Mouse (Mus musculus): Measurements from ENCODE around the gene Fry. TPM values are rescaled to one million over a fixed set of nuclear protein-coding genes. Genes with fewer than 3 reads are reported as not detected.

The Fry gene
- polyA plus RNA-seq, 1 experiment from 2014 or later, result 7.1 TPM

DNA sequence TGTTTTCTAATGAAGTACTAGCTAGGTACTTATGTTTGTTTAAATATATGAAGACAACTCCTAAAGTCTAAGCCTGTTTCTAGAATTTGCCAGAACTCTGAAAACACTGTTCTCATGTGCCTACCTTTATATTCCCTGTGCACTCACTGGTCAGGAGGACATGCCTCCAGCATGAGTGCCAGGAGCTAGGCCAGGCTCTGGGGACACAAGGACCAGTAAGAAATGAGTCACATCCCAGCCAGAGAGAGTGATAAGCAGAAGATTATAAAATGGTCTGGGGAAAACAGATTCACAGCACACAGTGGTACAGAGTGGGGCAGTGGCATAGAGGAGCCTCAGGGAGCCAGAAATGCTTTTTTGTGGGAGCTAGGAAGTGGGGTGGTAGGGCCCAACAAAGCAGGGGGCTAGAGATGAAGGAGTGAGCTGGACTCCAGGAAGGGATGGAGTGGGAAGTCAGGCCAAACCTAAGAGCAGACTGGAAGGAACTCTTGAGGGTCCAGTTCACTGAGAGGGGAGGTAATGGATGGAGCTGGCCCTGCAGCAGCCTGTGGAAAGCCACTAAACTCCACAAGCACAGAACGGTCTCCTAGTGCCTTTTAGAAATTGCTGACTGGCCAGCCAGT, 62.7 kb downstream of the Fry start:
- H3K9me3 ChIP-seq, result no peaks in the 10 kb centered on the region
- no peak for ATAC-seq
- no peaks in the 10 kb centered on the region for H3K27me3 ChIP-seq (replicated peaks)

DNA sequence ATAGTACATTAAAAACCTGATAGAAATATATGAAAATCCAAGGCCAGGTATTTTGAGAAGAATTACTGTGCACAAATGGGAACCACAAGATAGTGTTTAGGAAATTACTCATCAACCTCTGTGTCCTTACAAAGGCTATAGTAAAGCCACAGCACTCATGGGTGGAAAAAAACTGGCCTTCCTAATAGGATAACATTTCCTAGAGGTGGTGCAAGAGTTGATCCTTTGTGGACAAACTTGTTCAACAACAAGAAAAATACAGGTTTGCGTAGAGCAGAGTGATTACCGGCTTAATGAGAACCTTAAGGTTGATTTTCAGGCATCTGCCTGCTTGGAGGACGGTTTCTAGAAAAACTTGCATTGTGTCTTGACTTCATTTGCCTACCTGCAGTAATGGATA, 66.5 kb downstream of the Fry start:
- Histone ChIP-seq H3K9ac (no peak overlapping the region), H3K36me3 (no peaks in the 10 kb centered on the region), H3K27ac (no peak overlapping the region), H3K9me3 (no peaks in the 10 kb centered on the region), H3K4me2 (replicated peaks) (no peak overlapping the region), H3K4me3 (replicated peaks) (no peak overlapping the region), H3K4me1 (replicated peaks) (no peaks in the 10 kb centered on the region), H3K27me3 (replicated peaks) (no peaks in the 10 kb centered on the region)
- ATAC-seq, result no peak
- 94% methylated on average over 3 of the region's 3 CpGs for WGBS

More for the DNA sequence above, 62.7 kb downstream of the Fry start:
- H3K27ac ChIP-seq, result no peak overlapping the region
- no peak overlapping the region for H3K9ac ChIP-seq
- no peaks in the 10 kb centered on the region for H3K4me1 ChIP-seq (replicated peaks)
- H3K36me3 ChIP-seq, result no peaks in the 10 kb centered on the region
- H3K4me3 ChIP-seq (replicated peaks), result no peak overlapping the region
- 50% methylated on average over 1 of the region's 1 CpGs for WGBS
- H3K4me2 ChIP-seq (replicated peaks), result no peak overlapping the region

DNA sequence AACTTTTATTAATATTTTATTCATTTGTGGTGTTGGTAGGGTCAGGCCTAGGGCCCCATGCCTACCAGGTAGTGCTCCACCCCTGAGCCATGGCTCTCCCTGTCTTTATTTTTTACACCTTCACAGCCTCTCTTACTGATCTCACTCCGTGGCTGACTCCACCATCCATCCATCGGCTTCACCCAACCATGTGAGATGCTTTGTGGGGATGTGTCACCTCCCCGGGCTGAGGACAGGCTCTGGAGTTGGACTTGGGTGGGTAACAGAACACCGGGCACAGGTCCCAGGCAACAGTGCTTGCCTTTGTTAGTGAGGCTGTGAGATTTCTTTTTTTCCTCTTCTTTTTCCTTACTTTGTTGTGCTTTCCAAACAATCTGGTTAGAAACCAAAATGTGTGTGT, 67.7 kb downstream of the Fry start:
- no peak for ATAC-seq
- Histone ChIP-seq H3K9ac (no peak overlapping the region), H3K27ac (no peak overlapping the region), H3K4me2 (replicated peaks) (no peak overlapping the region), H3K4me1 (replicated peaks) (no peaks in the 10 kb centered on the region), H3K9me3 (no peaks in the 10 kb centered on the region), H3K4me3 (replicated peaks) (no peak overlapping the region), H3K27me3 (replicated peaks) (no peaks in the 10 kb centered on the region), H3K36me3 (no peaks in the 10 kb centered on the region)
- WGBS, result 85% methylated on average over 4 of the region's 4 CpGs

DNA sequence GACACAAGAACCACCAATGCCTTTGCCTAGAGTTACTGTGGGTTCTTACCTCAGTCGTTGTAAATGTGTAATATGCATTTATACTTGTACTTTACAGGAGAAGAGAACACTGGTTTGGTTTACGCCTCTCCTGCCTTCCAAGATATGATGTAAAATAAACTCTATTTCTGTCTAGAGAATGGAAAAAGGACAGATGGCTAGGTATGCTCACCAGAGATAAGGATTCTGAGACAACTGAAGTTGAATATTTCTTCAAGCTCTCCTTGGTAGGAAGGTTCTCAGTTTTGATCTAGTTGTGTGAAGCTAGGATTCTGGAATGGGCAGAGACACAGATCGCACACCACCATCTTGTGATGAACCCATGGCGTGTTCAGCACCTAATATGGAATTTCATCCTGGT, 68.2 kb downstream of the Fry start:
- Histone ChIP-seq H3K27ac (no peak overlapping the region), H3K36me3 (no peaks in the 10 kb centered on the region), H3K27me3 (replicated peaks) (no peaks in the 10 kb centered on the region), H3K4me3 (replicated peaks) (no peak overlapping the region), H3K4me2 (replicated peaks) (no peak overlapping the region), H3K9ac (no peak overlapping the region), H3K9me3 (no peaks in the 10 kb centered on the region), H3K4me1 (replicated peaks) (no peaks in the 10 kb centered on the region)
- 93% methylated on average over 4 of the region's 4 CpGs for WGBS
- no peak for ATAC-seq

DNA sequence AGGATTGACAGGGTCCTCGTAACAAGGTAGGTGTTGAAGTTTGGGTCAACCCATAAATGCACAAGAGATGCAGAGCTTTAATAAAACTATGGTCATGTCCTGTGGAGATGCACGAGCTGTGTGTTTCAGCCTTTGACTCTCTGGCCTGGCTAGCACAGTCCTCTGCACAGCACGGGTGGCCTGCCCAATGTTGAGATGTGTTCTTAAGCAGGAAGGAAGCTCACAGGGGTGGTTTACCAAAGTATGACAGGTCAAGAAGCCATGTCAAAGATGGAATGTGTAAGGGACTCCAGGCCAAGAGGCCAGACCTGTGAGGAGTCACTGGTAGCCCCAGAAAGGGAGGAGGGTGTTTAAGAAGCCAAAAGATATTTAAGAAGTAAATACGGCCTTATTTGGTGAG, 69.6 kb downstream of the Fry start:
- Histone ChIP-seq H3K4me3 (replicated peaks) (no peak overlapping the region), H3K27ac (no peak overlapping the region), H3K27me3 (replicated peaks) (no peaks in the 10 kb centered on the region), H3K4me2 (replicated peaks) (no peak overlapping the region), H3K4me1 (replicated peaks) (no peaks in the 10 kb centered on the region), H3K9me3 (no peaks in the 10 kb centered on the region), H3K9ac (no peak overlapping the region), H3K36me3 (no peaks in the 10 kb centered on the region)
- 81% methylated on average over 4 of the region's 4 CpGs for WGBS
- no peak for ATAC-seq

DNA sequence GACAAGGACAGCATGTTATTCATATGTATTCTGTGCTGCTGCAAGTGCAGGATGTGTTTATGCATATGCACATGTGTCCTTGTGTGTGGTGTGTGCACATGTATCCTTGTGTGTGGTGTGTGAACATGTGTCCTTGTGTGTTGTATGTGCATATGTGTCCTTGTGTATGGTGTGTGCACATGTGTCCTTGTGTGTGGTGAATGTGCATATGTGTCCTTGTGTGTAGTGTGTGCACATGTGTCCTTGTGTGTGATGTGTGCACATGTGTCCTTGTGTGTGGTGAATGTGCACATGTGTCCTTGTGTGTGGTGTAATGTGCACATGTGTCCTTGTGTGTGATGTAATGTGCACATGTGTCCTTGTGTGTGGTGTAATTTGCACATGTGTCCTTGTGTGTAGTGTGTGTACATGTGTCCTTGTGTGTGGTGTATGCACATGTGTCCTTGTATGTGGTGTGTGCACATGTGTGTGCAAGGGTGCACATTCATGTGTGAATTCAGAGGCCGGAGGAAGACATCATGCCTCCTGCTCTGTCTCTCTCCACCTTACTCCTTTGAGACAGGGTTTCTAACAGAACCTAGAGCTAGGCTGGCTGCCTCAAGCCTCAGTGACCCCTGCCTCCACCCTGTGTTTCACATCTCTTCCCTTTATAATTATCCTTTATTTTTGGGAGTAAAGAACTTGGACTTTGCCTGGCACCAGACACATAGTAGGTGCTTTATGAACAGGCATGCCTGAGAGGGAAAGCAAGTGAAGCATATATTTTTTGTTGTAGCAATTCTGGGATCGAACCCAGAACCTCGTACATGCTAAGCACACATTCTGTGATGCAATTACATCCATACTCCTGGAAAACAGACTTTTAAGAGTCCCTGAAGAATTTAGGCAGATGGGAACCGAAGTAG, 72.3 kb downstream of the Fry start:
- no peaks in the 10 kb centered on the region for H3K27me3 ChIP-seq (replicated peaks)

DNA sequence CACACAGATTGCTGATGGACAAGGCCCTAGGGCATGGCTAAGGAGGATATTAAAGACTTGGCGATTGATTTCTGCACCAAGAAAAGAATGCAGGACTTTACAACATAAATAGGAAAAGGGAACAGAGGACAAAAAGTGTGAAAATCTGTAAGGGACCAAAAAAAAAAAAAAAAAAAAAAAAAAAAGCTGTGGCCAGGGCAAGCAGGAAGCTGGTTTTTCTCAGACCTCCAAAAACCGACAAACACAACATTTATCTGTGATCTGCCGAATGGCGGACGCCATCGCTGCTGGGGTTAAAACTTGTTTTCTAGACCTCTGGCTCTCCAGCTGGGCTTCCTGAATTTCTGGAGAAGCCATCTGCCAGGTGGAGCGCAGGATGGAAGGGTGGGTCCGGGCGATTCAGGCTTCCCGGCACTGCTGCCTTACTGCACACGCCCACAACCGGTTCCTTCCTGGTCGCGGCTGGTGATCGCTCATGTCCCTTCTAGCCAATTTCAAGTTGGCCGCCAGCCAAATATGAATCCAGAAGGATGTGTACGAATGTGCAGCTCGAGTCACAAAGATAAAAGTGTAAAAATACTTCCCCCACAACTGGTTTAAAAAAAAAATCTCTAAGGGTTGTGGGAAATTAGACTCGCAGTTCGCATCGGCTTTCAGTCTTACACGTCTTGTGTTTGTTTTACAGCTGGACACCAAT, 77.2 kb downstream of the Fry start:
- no peaks in the 10 kb centered on the region for H3K36me3 ChIP-seq
- 5% methylated on average over 22 of the region's 22 CpGs for WGBS

More for the DNA sequence above, 72.3 kb downstream of the Fry start:
- ATAC-seq, result no peak
- H3K4me3 ChIP-seq (replicated peaks), result no peak overlapping the region
- H3K9ac ChIP-seq, result no peak overlapping the region
- 93% methylated on average over 4 of the region's 4 CpGs for WGBS
- H3K36me3 ChIP-seq, result no peaks in the 10 kb centered on the region
- no peak overlapping the region for H3K4me2 ChIP-seq (replicated peaks)
- no peak overlapping the region for H3K27ac ChIP-seq
- H3K9me3 ChIP-seq, result no peaks in the 10 kb centered on the region
- no peaks in the 10 kb centered on the region for H3K4me1 ChIP-seq (replicated peaks)

DNA sequence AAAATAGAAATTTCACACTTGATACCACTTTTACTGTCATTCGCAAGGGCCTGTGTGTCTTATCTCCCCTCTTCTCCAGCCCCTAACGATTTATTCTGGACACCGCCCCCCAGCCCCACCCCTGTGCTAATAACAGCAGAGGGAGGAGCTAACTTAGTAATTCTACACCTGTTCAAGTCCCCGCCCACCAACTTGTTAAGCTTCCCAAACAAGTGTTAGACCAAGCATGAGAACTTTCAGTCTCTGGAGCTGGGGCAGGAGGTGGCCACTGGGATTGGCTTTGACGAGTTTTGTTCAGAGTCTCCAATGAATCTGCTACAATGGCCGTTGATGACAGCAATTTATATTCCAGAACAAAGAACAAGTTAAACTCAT, 77.8 kb downstream of the Fry start:
- Histone ChIP-seq H3K36me3 (no peaks in the 10 kb centered on the region), H3K27me3 (replicated peaks) (no peaks in the 10 kb centered on the region), H3K9me3 (no peaks in the 10 kb centered on the region), H3K27ac (peak overlapping the region; percentile 61), H3K4me2 (replicated peaks) (peak overlapping the region; percentile 71), H3K4me3 (replicated peaks) (peak overlapping the region; percentile 35), H3K9ac (no peak overlapping the region), H3K4me1 (replicated peaks) (0 out of 2 replicates have a peak, but pooled peaks cover 3% of the 10 kb centered on the region)
- WGBS, result under 1% methylated on average over 6 of the region's 6 CpGs
- ATAC-seq, result peak; percentile 91

More for the DNA sequence above, 77.2 kb downstream of the Fry start:
- Histone ChIP-seq H3K27ac (peak overlapping the region; percentile 61), H3K4me1 (replicated peaks) (0 out of 2 replicates have a peak, but pooled peaks cover 3% of the 10 kb centered on the region), H3K4me2 (replicated peaks) (peak overlapping the region; percentile 71), H3K4me3 (replicated peaks) (peak overlapping the region; percentile 35), H3K9me3 (no peaks in the 10 kb centered on the region), H3K9ac (peak overlapping the region; percentile 41), H3K27me3 (replicated peaks) (no peaks in the 10 kb centered on the region)
- peak; percentile 94 for ATAC-seq

DNA sequence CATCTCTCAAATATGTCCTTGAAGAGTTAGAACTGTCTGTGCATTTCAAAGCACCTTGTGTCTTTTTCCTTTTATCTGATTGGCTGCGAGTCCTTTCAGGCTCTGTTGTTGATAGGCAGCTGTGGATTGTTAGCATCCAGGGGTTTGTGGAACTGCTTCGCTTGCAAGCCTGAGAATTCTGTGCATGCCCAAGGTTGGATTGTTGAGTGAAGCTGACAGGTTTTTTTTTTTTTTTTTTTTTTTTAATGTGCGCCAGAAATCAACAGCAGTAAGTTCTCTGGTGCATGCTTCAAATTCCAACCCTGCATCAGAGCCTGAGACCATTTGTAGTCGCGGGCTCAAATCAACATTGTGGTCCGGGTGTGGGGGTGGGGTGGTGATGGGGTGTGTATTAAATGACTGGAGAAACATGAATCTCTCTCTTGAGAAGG, 78.5 kb downstream of the Fry start:
- H3K4me3 ChIP-seq (replicated peaks), result peak overlapping the region; percentile 35
- ATAC-seq, result no peak
- no peaks in the 10 kb centered on the region for H3K27me3 ChIP-seq (replicated peaks)
- H3K4me1 ChIP-seq (replicated peaks), result 0 out of 2 replicates have a peak, but pooled peaks cover 3% of the 10 kb centered on the region
- H3K36me3 ChIP-seq, result no peaks in the 10 kb centered on the region
- WGBS, result 11% methylated on average over 6 of the region's 6 CpGs
- no peaks in the 10 kb centered on the region for H3K9me3 ChIP-seq
- no peak overlapping the region for H3K9ac ChIP-seq
- H3K4me2 ChIP-seq (replicated peaks), result peak overlapping the region; percentile 71
- no peak overlapping the region for H3K27ac ChIP-seq

DNA sequence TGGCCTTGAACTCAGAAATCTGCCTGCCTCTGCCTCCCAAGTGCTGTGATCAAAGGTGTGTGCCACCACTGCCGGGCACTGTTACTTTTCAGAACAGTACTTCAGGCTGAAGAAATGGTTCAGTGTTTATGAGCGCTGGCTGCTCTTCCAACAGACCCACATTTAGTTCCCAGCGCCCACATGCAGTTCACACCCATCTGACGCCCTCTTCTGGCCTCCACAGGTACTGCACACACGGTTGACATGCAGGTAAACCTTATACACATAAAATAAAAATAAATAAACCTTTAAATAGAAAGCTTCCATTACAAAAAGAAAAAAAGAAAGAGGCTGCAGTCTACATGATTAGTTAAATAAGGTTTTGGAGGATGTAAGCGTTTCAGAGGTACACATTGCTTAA, 88.3 kb downstream of the Fry start:
- WGBS, result 89% methylated on average over 6 of the region's 6 CpGs
- Histone ChIP-seq H3K4me3 (replicated peaks) (no peak overlapping the region), H3K9ac (no peak overlapping the region), H3K4me1 (replicated peaks) (no peaks in the 10 kb centered on the region), H3K36me3 (no peaks in the 10 kb centered on the region), H3K27ac (no peak overlapping the region), H3K27me3 (replicated peaks) (no peaks in the 10 kb centered on the region), H3K9me3 (no peaks in the 10 kb centered on the region), H3K4me2 (replicated peaks) (no peak overlapping the region)
- ATAC-seq, result no peak

DNA sequence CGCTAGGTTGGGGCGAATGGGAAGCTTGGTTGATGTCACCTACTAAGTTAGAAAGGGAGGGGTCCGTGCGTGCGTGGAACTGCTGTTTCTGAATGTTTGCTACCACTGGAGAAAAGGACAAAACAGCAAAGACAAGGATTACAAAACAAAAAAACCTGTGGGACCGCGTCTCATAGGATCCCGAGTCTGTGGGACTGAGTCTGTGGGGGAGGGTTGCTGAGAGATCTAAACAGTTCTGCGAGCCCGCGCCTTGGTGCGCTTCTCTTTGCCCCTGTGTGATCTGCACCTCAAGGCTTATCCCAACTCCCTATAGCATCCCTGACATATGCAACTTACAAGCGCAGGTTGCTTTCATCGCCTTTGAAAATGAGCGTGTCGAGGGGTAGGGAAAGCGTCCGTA, 89.2 kb downstream of the Fry start:
- Histone ChIP-seq H3K4me2 (replicated peaks) (peak overlapping the region; percentile 38), H3K27me3 (replicated peaks) (no peaks in the 10 kb centered on the region), H3K27ac (no peak overlapping the region), H3K9ac (no peak overlapping the region), H3K36me3 (no peaks in the 10 kb centered on the region), H3K4me3 (replicated peaks) (0 out of 2 replicates have a peak overlapping the region, but pooled peaks have one; percentile 2), H3K4me1 (replicated peaks) (no peaks in the 10 kb centered on the region), H3K9me3 (no peaks in the 10 kb centered on the region)
- ATAC-seq, result no peak
- 32% methylated on average over 18 of the region's 18 CpGs for WGBS

DNA sequence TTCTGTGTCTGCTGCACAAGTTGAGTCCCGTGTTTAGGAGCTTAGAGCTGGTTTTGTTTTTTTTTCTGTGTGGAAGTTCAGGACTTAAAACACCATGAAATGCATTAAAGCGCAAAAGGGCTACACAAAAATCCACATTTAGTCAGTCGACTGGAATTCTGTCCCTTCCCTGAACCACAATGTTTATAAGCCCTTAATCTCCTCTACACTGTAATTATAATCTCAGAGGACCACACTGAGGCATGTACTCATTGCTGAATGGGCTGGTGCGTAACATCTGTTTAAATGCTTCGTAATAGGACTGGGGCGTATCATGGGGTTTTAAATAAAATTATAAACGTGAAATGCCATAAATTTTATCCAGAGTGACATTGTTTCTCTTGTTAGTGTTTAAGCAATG, 89.6 kb downstream of the Fry start:
- H3K36me3 ChIP-seq, result no peaks in the 10 kb centered on the region
- no peaks in the 10 kb centered on the region for H3K27me3 ChIP-seq (replicated peaks)
- peak overlapping the region; percentile 38 for H3K4me2 ChIP-seq (replicated peaks)
- 35% methylated on average over 7 of the region's 7 CpGs for WGBS
- no peak overlapping the region for H3K27ac ChIP-seq
- no peak for ATAC-seq
- no peak overlapping the region for H3K4me3 ChIP-seq (replicated peaks)
- H3K9me3 ChIP-seq, result no peaks in the 10 kb centered on the region
- no peak overlapping the region for H3K9ac ChIP-seq
- H3K4me1 ChIP-seq (replicated peaks), result no peaks in the 10 kb centered on the region
